Mouse (Mus musculus) lung, embryonic 15.5 days (tissue): ENCODE measurements around the gene Smgc. TPM values are rescaled to one million over a fixed set of nuclear protein-coding genes. Genes with fewer than 3 reads are reported as not detected.
"Not testable (repeated sequence)": the region's sequence is repeated elsewhere in the genome, so short reads cannot be mapped to it uniquely, and the experiment has no call there.

Source experiments
- ATAC-seq: fragments of 200-750 bp; cut with Nextera tagmentation; 2 replicates; pipeline ENCODE4 v1.8.0; 2017; ENCODE audit warnings: moderate number of reproducible peaks, borderline replicate concordance; ENCODE audit not compliant: low FRiP score, low TSS enrichment; ENCODE audit errors: extremely low read depth
- H3K27ac ChIP-seq: fragments of 300-500 bp; sonication (generic); 2 replicates; pipeline ENCODE4 v1.5.1; 2015; ENCODE audit warnings: moderate library complexity, mild to moderate bottlenecking, inconsistent platforms
- H3K27me3 ChIP-seq: fragments of 300-500 bp; sonication (generic); 2 replicates; pipeline ENCODE4 v1.6.1; 2015; ENCODE audit warnings: inconsistent platforms
- H3K36me3 ChIP-seq: fragments of 300-500 bp; sonication (generic); 2 replicates; pipeline ENCODE4 v1.6.1; 2015; ENCODE audit warnings: inconsistent platforms
- H3K4me1 ChIP-seq: fragments of 300-500 bp; sonication (generic); 2 replicates; pipeline ENCODE4 v1.6.1; 2015; ENCODE audit warnings: inconsistent platforms
- H3K4me2 ChIP-seq: fragments of 300-500 bp; sonication (generic); 2 replicates; pipeline ENCODE4 v1.6.1; 2015; ENCODE audit warnings: inconsistent platforms, mild to moderate bottlenecking, moderate library complexity
- H3K4me3 ChIP-seq: fragments of 300-500 bp; sonication (generic); 2 replicates; pipeline ENCODE4 v1.5.1; 2015; ENCODE audit warnings: mild to moderate bottlenecking, inconsistent platforms
- H3K9ac ChIP-seq: fragments of 300-500 bp; sonication (generic); 2 replicates; pipeline ENCODE4 v1.6.1; 2015; ENCODE audit warnings: inconsistent platforms
- H3K9me3 ChIP-seq: fragments of 300-500 bp; sonication (generic); 2 replicates; pipeline ENCODE4 v1.6.1; 2016; ENCODE audit warnings: inconsistent platforms
- WGBS: fragments of 180-500 bp; shearing (Covaris S2); methylation state at CpG from one replicate; pipeline ENCODE4 v1.1.7; 2015; 5-methylcytosine and 5-hydroxymethylcytosine counted together
- polyA plus RNA-seq: library from polyadenylated mRNA; unstranded; fragments of >200 nt; fragmentation: Nextera tagmentation; extraction: Ambion mirVana; gene quantifications from 2 replicates; pipeline ENCODE4 v1.2.1, GENCODE M21; 2015

Gene Smgc
- 0.19 TPM in 1 of 2 replicates, not detected in the other for polyA plus RNA-seq

DNA sequence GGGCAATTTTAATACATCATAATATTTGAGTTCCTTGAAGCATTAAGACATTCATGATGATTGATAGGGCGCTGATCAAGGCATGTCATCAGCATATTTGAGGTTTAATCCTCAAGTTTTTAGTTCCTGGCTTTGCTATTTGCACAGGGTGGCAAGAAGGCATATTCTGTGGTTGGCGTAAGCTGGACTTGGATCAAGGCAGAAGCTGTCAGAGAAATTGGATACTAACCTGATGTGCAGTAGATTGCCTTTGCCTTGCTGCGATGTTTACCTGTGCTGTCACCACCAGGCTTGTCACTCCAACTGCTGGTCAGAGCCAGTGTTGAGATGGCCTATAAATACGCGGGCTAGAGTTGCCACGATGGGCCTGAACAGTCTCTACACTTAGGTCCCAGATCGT is at the start of gene Smgc:
Gene Smgc (plus strand): TSS at position 301 of the 400 bp plus-strand sequence.
- 84% methylated on average over 7 of the region's 7 CpGs for WGBS
- Histone ChIP-seq H3K9me3 (no peaks in the 10 kb centered on the region), H3K27ac (no peak within 1 kb of the TSS), H3K36me3 (no peaks in the 10 kb centered on the region), H3K4me3 (no peak within 1 kb of the TSS), H3K4me1 (no peaks in the 10 kb centered on the region), H3K4me2 (no peak within 1 kb of the TSS), H3K9ac (no peak within 1 kb of the TSS), H3K27me3 (no peaks in the 10 kb centered on the region)
- no peak for ATAC-seq

DNA sequence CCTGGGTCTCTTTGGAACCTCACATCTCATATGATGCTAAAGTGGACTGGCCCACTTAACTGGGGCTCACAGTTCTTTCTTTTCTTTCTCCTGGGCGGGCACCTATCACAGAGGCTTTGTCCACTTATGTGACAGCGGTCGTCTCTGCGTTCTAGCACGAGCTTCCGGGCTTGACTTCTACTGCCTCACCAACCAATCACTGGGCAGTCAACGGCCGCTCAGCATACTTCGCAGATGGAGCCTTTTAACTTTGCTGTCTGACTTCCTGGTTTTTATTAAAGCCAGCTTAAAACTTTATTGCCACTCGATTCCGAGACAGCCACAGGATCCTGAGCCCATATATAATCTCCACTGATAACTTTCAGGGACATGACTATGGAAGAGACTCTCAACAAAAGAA is 49.7 kb upstream of the Smgc start:
- whole genome bisulfite sequencing: 90% methylated on average over 11 of the region's 11 CpGs

DNA sequence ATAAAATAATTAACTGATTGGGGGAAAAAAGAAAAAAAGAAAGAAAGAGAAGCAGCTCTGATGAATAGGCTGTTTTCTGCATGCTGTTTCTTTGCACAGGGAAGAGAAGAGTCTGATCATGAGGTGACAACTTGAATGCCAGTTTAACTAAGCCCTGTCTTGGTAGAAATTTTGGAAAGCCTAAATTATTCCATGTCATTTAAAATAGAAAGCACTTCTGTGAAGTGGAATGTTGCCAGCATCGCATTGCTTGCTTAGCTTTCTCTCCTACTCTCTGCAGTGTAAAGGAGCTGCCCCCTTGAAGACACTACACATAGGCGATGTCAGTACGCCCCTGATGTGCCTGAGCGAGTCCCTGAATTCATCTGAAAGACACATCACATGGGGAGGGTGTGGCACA is 31.6 kb upstream of the Smgc start:
- Histone ChIP-seq H3K27me3 (no peaks in the 10 kb centered on the region), H3K4me2 (no peak overlapping the region), H3K36me3 (no peaks in the 10 kb centered on the region), H3K27ac (no peak overlapping the region), H3K9me3 (no peaks in the 10 kb centered on the region), H3K9ac (no peak overlapping the region), H3K4me3 (no peak overlapping the region), H3K4me1 (no peaks in the 10 kb centered on the region)
- no peak for ATAC-seq
- 74% methylated on average over 4 of the region's 4 CpGs for WGBS

More for the DNA sequence above, 49.7 kb upstream of the Smgc start:
- Histone ChIP-seq H3K4me1 (no peaks in the 10 kb centered on the region), H3K36me3 (0 out of 2 replicates have a peak, but pooled peaks cover 3% of the 10 kb centered on the region), H3K9me3 (no peaks in the 10 kb centered on the region), H3K27me3 (no peaks in the 10 kb centered on the region), H3K4me2 (no peak overlapping the region), H3K27ac (no peak overlapping the region), H3K4me3 (no peak overlapping the region), H3K9ac (no peak overlapping the region)
- no peak for ATAC-seq

DNA sequence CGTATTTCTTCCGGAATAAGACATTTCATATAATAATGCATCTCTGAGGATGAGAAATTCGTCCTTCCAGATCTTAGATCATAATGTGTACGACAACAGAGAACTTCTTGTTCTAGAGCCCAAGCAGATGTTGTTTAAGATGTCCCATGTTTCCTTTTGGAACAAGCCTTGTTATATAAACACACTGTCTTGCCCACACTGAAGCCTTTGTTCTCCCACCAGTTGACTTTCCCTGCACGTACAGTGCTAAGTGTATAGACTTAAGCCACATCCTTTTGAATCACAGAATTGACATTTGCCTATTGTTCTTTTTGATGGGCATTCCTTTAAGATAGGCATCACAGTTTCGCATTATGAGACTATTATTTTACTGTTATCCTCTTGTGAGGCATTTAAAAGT is 2.7 kb upstream of the Smgc start:
- no peak overlapping the region for H3K4me2 ChIP-seq
- no peak overlapping the region for H3K9ac ChIP-seq
- H3K9me3 ChIP-seq: no peaks in the 10 kb centered on the region
- no peaks in the 10 kb centered on the region for H3K27me3 ChIP-seq
- 70% methylated on average over 6 of the region's 6 CpGs for WGBS
- no peaks in the 10 kb centered on the region for H3K36me3 ChIP-seq
- no peak overlapping the region for H3K4me3 ChIP-seq
- ATAC-seq: no peak
- no peak overlapping the region for H3K27ac ChIP-seq
- H3K4me1 ChIP-seq: no peaks in the 10 kb centered on the region

DNA sequence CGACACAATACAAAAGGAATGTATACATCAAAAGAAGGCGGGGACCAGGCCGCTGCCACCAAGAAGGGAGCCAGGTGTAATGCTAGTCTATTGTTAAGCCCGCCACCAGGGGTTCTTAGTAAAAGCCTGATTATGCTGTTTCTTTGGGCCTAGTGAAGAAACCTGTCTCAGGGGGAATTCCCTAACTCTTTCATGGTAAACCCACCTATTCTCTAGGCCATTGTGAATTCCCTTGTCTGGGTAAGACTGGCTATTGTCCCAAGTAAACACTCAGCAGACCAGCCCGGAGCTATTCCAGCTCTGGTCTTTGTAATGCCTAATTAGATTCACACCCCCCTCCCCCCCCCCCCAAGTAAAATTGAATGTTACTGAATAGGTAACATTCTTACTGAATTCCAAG is 26.1 kb downstream of the Smgc start:
- H3K36me3 ChIP-seq, ATAC-seq, H3K27ac ChIP-seq, H3K9me3 ChIP-seq, H3K27me3 ChIP-seq, H3K9ac ChIP-seq, H3K4me2 ChIP-seq, H3K4me1 ChIP-seq, H3K4me3 ChIP-seq: not testable (repeated sequence)
- 32% methylated on average over 5 of the region's 5 CpGs for WGBS

DNA sequence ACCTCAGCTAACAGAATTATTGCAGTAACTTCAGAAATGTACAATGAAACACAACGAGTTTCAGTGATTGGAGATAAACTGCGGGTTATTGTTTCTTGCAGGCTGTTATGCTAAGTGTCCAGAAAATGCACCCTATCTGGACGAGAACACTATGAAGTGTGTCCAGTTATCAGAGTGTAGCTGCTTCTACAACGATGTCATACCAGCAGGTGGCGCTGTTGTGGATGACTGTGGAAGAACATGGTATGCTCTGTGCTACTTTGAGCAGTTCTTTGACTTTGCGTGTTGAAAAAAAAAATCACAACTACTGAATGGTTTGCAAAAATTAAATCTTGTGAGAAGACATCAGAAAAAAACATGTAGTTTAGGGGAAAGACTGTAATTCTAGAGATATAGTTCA is 62.2 kb downstream of the Smgc start:
- H3K36me3 ChIP-seq: no peaks in the 10 kb centered on the region
- no peak overlapping the region for H3K4me3 ChIP-seq
- ATAC-seq: no peak
- H3K27ac ChIP-seq: no peak overlapping the region
- no peaks in the 10 kb centered on the region for H3K9me3 ChIP-seq
- 59% methylated on average over 6 of the region's 6 CpGs for WGBS
- H3K27me3 ChIP-seq: no peaks in the 10 kb centered on the region
- H3K4me1 ChIP-seq: no peaks in the 10 kb centered on the region
- H3K9ac ChIP-seq: no peak overlapping the region
- H3K4me2 ChIP-seq: no peak overlapping the region

DNA sequence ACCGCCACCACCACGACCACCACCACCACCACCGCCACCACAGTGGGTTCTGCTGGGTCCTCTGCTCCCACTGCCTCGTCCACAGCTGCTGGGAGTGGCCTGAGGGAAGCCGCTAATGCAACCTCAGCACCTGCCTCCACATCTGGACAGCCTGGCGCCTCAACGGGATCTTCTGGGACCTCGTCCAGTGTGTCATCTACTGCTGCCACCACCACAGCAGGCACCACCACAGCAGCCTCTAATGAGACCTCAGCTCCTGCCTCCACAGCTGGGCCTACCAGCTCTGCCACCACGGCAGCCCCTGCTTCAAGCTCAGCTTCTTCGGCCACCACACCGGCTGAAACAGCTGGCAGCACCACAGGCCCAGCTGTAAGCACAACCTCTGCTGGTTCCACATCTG is 69.0 kb downstream of the Smgc start:
- H3K4me3 ChIP-seq, H3K9me3 ChIP-seq, H3K4me2 ChIP-seq, H3K9ac ChIP-seq, H3K4me1 ChIP-seq, H3K27me3 ChIP-seq, H3K27ac ChIP-seq, H3K36me3 ChIP-seq, ATAC-seq: not testable (repeated sequence)
- WGBS: 100% methylated on average over 1 of the region's 11 CpGs

Other genes starting within 250 kb of the Smgc start
- gene Lrrk2, start 165.1 kb upstream of the Smgc start, polyA plus RNA-seq: 6.5 and 7.9 TPM in 2 replicates
- gene Cntn1, start 212.9 kb downstream of the Smgc start, polyA plus RNA-seq: 0.66 and 0.67 TPM in 2 replicates